Mouse (Mus musculus) liver, postnatal 0 days (tissue): ENCODE measurements around the gene Lzic. TPM values are rescaled to one million over a fixed set of nuclear protein-coding genes. Genes with fewer than 3 reads are reported as not detected.
"Not testable (repeated sequence)": the region's sequence is repeated elsewhere in the genome, so short reads cannot be mapped to it uniquely, and the experiment has no call there.

ENCODE experiments used
- ATAC-seq: fragments of 200-750 bp; cut with Nextera tagmentation; 2 replicates; pipeline ENCODE4 v1.8.0; 2017; ENCODE audit warnings: mild to moderate bottlenecking, moderate library complexity
- DNase-seq: peaks from one replicate; pipeline ENCODE4 v3.0.0-alpha.2; 2016
- H3K27ac ChIP-seq: fragments of 300-500 bp; sonication (generic); 2 replicates; pipeline ENCODE4 v1.5.1; 2014; ENCODE audit warnings: antibody characterized with exemption, moderate library complexity, mild to moderate bottlenecking, low read depth
- H3K27me3 ChIP-seq: fragments of 300-500 bp; sonication (generic); 2 replicates; pipeline ENCODE4 v1.6.1; 2014; ENCODE audit warnings: low read length, control low read depth, mixed read lengths; ENCODE audit not compliant: insufficient read depth
- H3K36me3 ChIP-seq: fragments of 300-500 bp; sonication (generic); replicated peaks from 2 replicates; pipeline ENCODE4 v1.6.1; 2014; ENCODE audit warnings: mild to moderate bottlenecking, control low read depth, low read length, moderate library complexity, mixed read lengths; ENCODE audit not compliant: insufficient read depth
- H3K4me1 ChIP-seq: fragments of 300-500 bp; sonication (generic); 2 replicates; pipeline ENCODE4 v1.6.1; 2014; ENCODE audit warnings: antibody characterized with exemption, mild to moderate bottlenecking, control low read depth; ENCODE audit not compliant: insufficient read depth
- H3K4me2 ChIP-seq: fragments of 300-500 bp; sonication (generic); 2 replicates; pipeline ENCODE4 v1.6.1; 2014; ENCODE audit warnings: low read depth, mild to moderate bottlenecking, low read length, moderate library complexity, mixed read lengths
- H3K4me3 ChIP-seq: fragments of 300-500 bp; sonication (generic); 2 replicates; pipeline ENCODE4 v1.5.1; 2014; ENCODE audit warnings: low read depth, low read length
- H3K9ac ChIP-seq: fragments of 300-500 bp; sonication (generic); replicated peaks from 2 replicates; pipeline ENCODE4 v1.6.1; 2014; ENCODE audit warnings: mild to moderate bottlenecking, moderate library complexity
- H3K9me3 ChIP-seq: fragments of 300-500 bp; sonication (generic); 2 replicates; pipeline ENCODE4 v1.6.1; 2016; ENCODE audit warnings: mild to moderate bottlenecking, control low read depth, low read length, mixed read lengths
- CTCF ChIP-seq: sonication (generic); IDR thresholded peaks from 2 replicates; pipeline ENCODE4 v1.5.1; 2016; ENCODE audit warnings: antibody characterized with exemption, low read depth
- EP300 ChIP-seq: IDR thresholded peaks from 2 replicates; pipeline ENCODE4 v1.6.1; 2016; ENCODE audit warnings: antibody characterized with exemption, low read depth, mild to moderate bottlenecking
- WGBS: fragments of 180-500 bp; shearing (Covaris S2); extraction: QIAGEN DNeasy Blood & Tissue Kit; methylation state at CpG from one replicate; pipeline ENCODE4 v1.1.7; 2014; ENCODE audit not compliant: insufficient replicate concordance; 5-methylcytosine and 5-hydroxymethylcytosine counted together
- polyA plus RNA-seq: library from polyadenylated mRNA; unstranded; fragments of >200 nt; fragmentation: Nextera tagmentation; extraction: Ambion mirVana; gene quantifications from 2 replicates; pipeline ENCODE4 v1.2.1, GENCODE M21; 2015

Gene Lzic
- polyA plus RNA-seq, 1 experiment from 2014 or later: 8.2 TPM

DNA sequence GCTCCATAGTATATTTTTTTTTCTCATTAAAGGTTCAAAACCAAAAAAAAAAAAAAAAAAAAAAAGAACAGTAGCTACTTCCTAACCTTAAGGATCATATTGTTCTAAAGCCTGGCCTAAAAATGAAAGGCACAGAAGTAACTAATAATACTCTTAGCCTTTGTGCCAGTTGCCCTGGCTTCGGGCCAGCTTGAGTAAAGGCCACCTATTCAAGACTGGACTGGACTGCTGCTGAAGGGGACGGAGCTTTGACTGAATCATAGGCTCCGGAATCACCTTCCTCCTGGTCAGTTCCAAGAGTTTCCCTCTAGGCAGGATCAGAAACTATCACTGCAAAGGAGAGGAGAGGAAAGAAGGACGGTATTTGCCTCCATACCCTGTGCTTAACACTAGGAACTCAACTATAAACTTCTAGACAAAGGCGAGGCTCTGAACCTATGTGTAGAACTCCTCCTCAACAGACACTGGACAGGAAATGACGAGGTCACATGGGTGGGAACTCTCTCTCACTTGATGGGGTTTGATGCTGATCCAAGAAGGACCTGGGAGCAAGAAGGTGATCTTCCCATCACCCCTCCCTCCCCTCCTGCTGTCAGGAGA is 27.1 kb upstream of the Lzic start:
- 66% methylated on average over 6 of the region's 6 CpGs for WGBS
- no peaks in the 10 kb centered on the region for H3K36me3 ChIP-seq
- no peak for DNase-seq
- no peak overlapping the region for H3K9ac ChIP-seq
- no peak overlapping the region for H3K4me3 ChIP-seq
- H3K4me1 ChIP-seq: 0 out of 2 replicates have a peak, but pooled peaks cover 2% of the 10 kb centered on the region
- no peak for ATAC-seq
- no peak for TF ChIP-seq CTCF
- no peak for TF ChIP-seq EP300
- no peaks in the 10 kb centered on the region for H3K9me3 ChIP-seq
- no peak overlapping the region for H3K27ac ChIP-seq
- no peaks in the 10 kb centered on the region for H3K27me3 ChIP-seq
- H3K4me2 ChIP-seq: no peak overlapping the region

DNA sequence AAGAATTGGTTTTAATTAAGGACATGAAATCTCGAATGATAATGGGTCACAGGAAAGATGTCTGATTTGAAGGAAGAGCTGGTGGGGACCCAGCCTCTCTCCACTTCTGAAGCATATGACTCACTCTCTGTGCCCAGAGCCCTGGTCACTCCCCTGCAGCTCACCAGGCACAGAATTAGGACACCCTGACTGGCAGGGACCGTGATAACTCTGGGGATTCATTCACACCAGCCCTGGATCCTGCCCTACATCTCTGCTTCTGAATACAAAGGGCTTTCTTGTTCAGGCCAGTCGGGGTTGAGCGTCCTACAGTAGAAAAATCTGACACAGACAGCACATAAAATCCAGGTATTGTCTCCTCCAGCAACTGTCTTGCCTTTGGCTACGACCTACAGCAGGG is 26.5 kb upstream of the Lzic start:
- TF ChIP-seq CTCF (no peak), EP300 (no peak)
- Histone ChIP-seq H3K36me3 (no peaks in the 10 kb centered on the region), H3K9ac (no peak overlapping the region), H3K4me3 (no peak overlapping the region), H3K4me2 (no peak overlapping the region), H3K4me1 (0 out of 2 replicates have a peak, but pooled peaks cover 2% of the 10 kb centered on the region), H3K27ac (no peak overlapping the region), H3K9me3 (no peaks in the 10 kb centered on the region), H3K27me3 (no peaks in the 10 kb centered on the region)
- no peak for ATAC-seq
- WGBS: 66% methylated on average over 5 of the region's 5 CpGs
- no peak for DNase-seq

DNA sequence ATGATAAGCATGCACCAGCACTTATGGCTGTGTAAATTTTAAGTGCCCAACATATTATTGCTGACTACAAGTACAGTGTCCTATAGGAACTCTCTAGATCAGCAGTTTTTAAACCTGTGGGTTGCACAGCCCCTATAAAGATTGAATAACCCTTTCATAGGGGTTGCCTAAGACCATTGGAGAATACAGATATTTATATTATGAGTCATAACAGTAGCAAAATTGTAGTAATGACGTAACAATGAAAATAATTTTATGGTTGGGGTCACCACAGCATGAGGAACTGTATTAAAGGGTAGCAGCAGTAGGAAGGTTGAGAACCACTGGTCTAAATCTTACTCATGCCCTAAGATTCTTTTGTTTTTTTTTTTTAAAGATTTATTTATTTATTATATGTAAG is 25.6 kb upstream of the Lzic start:
- Histone ChIP-seq H3K9ac (no peak overlapping the region), H3K36me3 (no peaks in the 10 kb centered on the region), H3K4me3 (no peak overlapping the region), H3K9me3 (no peaks in the 10 kb centered on the region), H3K4me1 (0 out of 2 replicates have a peak, but pooled peaks cover 2% of the 10 kb centered on the region), H3K27me3 (no peaks in the 10 kb centered on the region), H3K4me2 (no peak overlapping the region), H3K27ac (no peak overlapping the region)
- no peak for TF ChIP-seq EP300
- no peak for DNase-seq
- 74% methylated on average over 1 of the region's 1 CpGs for WGBS
- no peak for ATAC-seq

DNA sequence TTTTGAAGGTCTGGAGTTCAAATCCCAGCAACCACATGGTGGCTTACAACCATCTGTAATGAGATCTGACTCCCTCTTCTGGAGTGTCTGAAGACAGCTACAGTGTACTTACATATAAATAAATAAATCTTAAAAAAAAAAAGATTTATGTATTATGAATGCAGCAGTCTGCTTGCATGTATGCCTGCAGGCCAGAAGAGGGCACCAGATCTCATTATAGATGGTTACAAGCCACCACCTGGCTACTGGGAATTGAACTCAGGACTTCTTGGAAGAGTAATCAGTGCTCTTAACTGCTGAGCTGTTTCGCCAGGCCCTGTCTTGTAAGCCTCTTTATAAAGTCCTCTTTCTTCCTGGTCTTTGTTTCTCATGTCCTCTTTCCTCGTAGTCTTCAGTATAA is 24.6 kb upstream of the Lzic start:
- 79% methylated on average over 2 of the region's 2 CpGs for WGBS
- not testable (repeated sequence) for H3K36me3 ChIP-seq, H3K27ac ChIP-seq, H3K4me3 ChIP-seq, H3K27me3 ChIP-seq, H3K4me2 ChIP-seq, ATAC-seq, H3K9ac ChIP-seq, H3K9me3 ChIP-seq, DNase-seq, H3K4me1 ChIP-seq
- TF ChIP-seq CTCF: peak; percentile 42

DNA sequence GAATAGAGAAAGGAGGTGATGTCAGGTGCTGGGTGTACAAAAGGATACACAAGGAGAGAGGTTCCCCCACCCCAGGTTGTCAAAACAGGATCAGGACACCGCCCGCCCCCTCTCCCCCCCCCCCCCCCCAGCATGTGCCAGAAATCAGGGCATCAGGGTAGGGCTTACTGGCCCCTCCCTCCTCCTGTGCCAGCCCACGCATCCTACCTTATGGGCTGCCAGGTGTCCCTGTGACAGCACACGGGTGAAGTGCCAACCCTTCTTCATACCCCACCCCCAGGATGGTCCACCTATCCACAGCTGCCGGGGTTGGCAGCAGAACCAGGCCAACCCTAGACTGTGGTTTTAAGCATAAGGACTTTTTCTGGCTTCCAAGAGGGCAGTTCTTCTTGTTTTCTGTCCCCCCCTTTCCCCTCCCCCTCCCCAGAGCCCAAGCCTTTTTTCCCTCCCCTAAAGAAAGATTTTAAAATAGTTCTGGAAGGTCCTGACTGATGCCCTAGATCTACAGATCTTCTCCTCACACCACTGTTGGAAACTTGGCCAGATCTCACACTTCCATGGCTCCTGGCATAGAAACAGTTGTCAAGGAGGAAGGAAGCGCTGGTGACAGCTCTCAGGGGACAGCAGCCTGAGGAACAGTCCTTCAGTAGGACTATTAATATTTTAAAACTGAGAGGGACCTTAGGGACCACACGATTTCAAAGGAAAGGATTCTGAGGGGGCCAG is 23.3 kb upstream of the Lzic start:
- ATAC-seq (no peak), DNase-seq (no peak)
- no peaks in the 10 kb centered on the region for H3K9me3 ChIP-seq
- H3K27me3 ChIP-seq: no peaks in the 10 kb centered on the region
- WGBS: 32% methylated on average over 5 of the region's 7 CpGs
- H3K4me2 ChIP-seq: no peak overlapping the region
- no peak overlapping the region for H3K9ac ChIP-seq
- no peak for TF ChIP-seq CTCF
- TF ChIP-seq EP300: no peak
- 0 out of 2 replicates have a peak, but pooled peaks cover 2% of the 10 kb centered on the region for H3K4me1 ChIP-seq
- no peak overlapping the region for H3K27ac ChIP-seq
- H3K4me3 ChIP-seq: no peak overlapping the region
- H3K36me3 ChIP-seq: no peaks in the 10 kb centered on the region

DNA sequence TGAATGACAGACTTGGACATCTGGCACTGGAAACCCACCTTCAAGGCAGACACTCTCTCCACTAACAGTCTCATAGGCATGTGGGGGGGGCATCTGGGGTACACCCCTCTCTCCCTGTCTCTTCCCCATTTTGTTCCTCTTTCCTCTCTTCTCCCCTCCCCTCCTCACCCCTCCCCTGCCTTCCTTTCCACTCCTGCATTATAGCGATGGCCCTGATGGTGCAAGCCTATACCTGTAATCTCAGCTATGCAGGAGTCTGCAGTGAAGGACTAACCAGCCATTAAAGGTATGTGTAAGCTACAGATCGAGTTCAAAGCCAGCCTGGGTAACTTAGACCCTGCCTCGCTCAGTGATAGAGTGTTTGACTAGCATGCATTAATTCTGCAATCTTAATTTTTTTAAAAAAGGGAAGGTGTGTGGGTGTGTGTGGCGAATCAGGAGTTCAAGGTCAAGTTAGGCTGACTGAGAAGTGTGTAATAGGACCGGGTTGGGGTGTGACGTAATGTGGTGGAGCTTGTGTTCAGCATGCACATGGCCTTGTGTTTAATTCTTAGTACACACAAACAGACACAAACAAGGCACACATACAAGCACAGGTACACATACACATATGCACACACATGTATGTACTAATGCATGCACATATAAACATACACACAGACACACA is 22.6 kb upstream of the Lzic start:
- TF ChIP-seq CTCF (no peak), EP300 (no peak)
- H3K4me3 ChIP-seq: no peak overlapping the region
- DNase-seq: no peak
- no peaks in the 10 kb centered on the region for H3K36me3 ChIP-seq
- H3K4me1 ChIP-seq: 0 out of 2 replicates have a peak, but pooled peaks cover 2% of the 10 kb centered on the region
- no peak overlapping the region for H3K27ac ChIP-seq
- H3K9ac ChIP-seq: no peak overlapping the region
- WGBS: 45% methylated on average over 6 of the region's 6 CpGs
- no peaks in the 10 kb centered on the region for H3K27me3 ChIP-seq
- H3K4me2 ChIP-seq: no peak overlapping the region
- no peaks in the 10 kb centered on the region for H3K9me3 ChIP-seq
- no peak for ATAC-seq
